Mouse (Mus musculus) midbrain, embryonic 11.5 days (tissue): ENCODE measurements around the gene Kmt2a. TPM values are rescaled to one million over a fixed set of nuclear protein-coding genes. Genes with fewer than 3 reads are reported as not detected.
A peak's percentile ranks its signal among the peaks of the same experiment; 100 is the strongest.

Experiments used
- ATAC-seq: fragments of 200-750 bp; cut with Nextera tagmentation; 2 replicates; pipeline ENCODE4 v1.8.0; 2017; ENCODE audit warnings: moderate TSS enrichment, moderate library complexity; ENCODE audit not compliant: low FRiP score
- DNase-seq: peaks from one replicate; pipeline ENCODE4 v3.0.0; 2015; ENCODE audit warnings: low spot score; ENCODE audit errors: missing footprints
- H3K27ac ChIP-seq: fragments of 300-500 bp; sonication (generic); 2 replicates; pipeline ENCODE4 v1.5.1; 2014; ENCODE audit warnings: low read depth, low read length
- H3K27me3 ChIP-seq: fragments of 300-500 bp; sonication (generic); 2 replicates; pipeline ENCODE4 v1.6.1; 2014; ENCODE audit warnings: mild to moderate bottlenecking, low read length, moderate library complexity, mixed read lengths; ENCODE audit not compliant: control insufficient read depth, insufficient read depth
- H3K36me3 ChIP-seq: fragments of 300-500 bp; sonication (generic); 2 replicates; pipeline ENCODE4 v1.6.1; 2014; ENCODE audit warnings: mild to moderate bottlenecking, low read length, moderate library complexity, mixed read lengths; ENCODE audit not compliant: control insufficient read depth, insufficient read depth
- H3K4me1 ChIP-seq: fragments of 300-500 bp; sonication (generic); 2 replicates; pipeline ENCODE4 v1.6.1; 2014; ENCODE audit warnings: low read length; ENCODE audit not compliant: control insufficient read depth, insufficient read depth
- H3K4me2 ChIP-seq: fragments of 300-500 bp; sonication (generic); 2 replicates; pipeline ENCODE4 v1.6.1; 2014; ENCODE audit warnings: mild to moderate bottlenecking, moderate library complexity
- H3K4me3 ChIP-seq: fragments of 300-500 bp; sonication (generic); 2 replicates; pipeline ENCODE4 v1.5.1; 2014; ENCODE audit warnings: low read depth, low read length
- H3K9ac ChIP-seq: fragments of 300-500 bp; sonication (generic); 2 replicates; pipeline ENCODE4 v1.6.1; 2014; ENCODE audit warnings: low read length
- H3K9me3 ChIP-seq: fragments of 300-500 bp; sonication (generic); 2 replicates; pipeline ENCODE4 v1.6.1; 2016; ENCODE audit warnings: low read length; ENCODE audit not compliant: control insufficient read depth
- WGBS: fragments of 180-500 bp; shearing (Covaris S2); extraction: QIAGEN DNeasy Blood & Tissue Kit; methylation state at CpG from one replicate; pipeline ENCODE4 v1.1.7; 2014; 5-methylcytosine and 5-hydroxymethylcytosine counted together
- polyA plus RNA-seq: library from polyadenylated mRNA; unstranded; fragments of >200 nt; fragmentation: Nextera tagmentation; extraction: Ambion mirVana; gene quantifications from 2 replicates; pipeline ENCODE4 v1.2.1, GENCODE M21; 2014

Gene Kmt2a
- polyA plus RNA-seq, 1 experiment from 2014 or later: 14.0 TPM

- ATAC-seq (no peak), DNase-seq (no peak)
- Histone ChIP-seq H3K27me3 (no peaks in the 10 kb centered on the region), H3K4me1 (no peaks in the 10 kb centered on the region), H3K4me2 (no peak overlapping the region), H3K9me3 (no peaks in the 10 kb centered on the region), H3K9ac (no peak overlapping the region), H3K4me3 (no peak overlapping the region), H3K36me3 (peaks cover 71% of the 10 kb centered on the region), H3K27ac (no peak overlapping the region)
- WGBS: 95% methylated on average over 8 of the region's 8 CpGs
Observed at GRCm38 (mm10) chr9:44814179-44814578, 66.9 kb downstream of the Kmt2a start.

DNA sequence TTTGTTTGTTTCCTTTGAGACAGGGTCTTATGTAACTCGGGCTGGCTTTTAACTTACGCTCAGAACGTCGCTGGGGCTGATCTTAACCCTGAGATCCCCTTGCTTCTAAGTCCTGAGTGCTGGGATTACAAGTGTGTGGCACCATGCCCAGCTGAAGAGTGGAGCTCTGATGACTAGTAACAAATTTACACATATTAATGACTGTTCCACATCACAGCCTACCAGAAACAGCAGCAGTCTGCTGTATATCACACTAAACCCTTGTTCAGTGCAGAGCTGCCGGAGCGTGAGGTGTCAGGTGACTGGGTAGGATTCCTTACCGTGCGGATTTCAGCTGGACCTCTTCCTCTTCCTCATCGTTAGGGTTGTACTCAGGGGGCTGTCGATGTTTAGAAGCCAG, 70.8 kb downstream of the Kmt2a start:
- no peaks in the 10 kb centered on the region for H3K9me3 ChIP-seq
- no peak overlapping the region for H3K4me3 ChIP-seq
- no peaks in the 10 kb centered on the region for H3K4me1 ChIP-seq
- no peak overlapping the region for H3K9ac ChIP-seq
- no peak overlapping the region for H3K4me2 ChIP-seq
- WGBS: 93% methylated on average over 10 of the region's 10 CpGs
- no peaks in the 10 kb centered on the region for H3K27me3 ChIP-seq
- peaks cover 67% of the 10 kb centered on the region for H3K36me3 ChIP-seq
- no peak for DNase-seq
- no peak overlapping the region for H3K27ac ChIP-seq
- no peak for ATAC-seq

- Histone ChIP-seq H3K9ac (no peak overlapping the region), H3K9me3 (no peaks in the 10 kb centered on the region), H3K4me3 (no peak overlapping the region), H3K36me3 (peaks cover 49% of the 10 kb centered on the region), H3K4me2 (no peak overlapping the region), H3K27me3 (no peaks in the 10 kb centered on the region), H3K27ac (no peak overlapping the region), H3K4me1 (no peaks in the 10 kb centered on the region)
- DNase-seq (no peak), ATAC-seq (no peak)
- 95% methylated on average over 10 of the region's 10 CpGs for WGBS
Observed at GRCm38 (mm10) chr9:44807778-44808177, 73.3 kb downstream of the Kmt2a start.

DNA sequence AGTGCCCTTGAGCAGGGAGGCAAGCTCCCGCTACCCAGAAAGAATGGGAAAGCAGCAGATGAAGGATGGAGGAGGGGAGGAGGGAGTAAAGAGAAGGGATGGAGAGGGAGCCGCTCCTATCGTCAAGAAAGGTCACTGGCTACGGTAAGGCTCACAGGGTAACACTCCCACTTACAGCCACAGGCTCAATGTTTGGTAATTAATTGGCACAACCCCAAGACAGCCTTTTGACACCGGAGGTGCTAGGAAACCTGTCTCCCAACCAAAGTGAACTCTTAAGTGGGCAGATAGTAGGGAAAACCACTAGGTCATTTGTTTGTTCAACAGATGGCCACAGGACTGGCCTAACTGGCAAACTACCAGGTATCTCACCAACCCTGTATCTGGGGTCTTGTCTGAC, 74.0 kb downstream of the Kmt2a start:
- no peaks in the 10 kb centered on the region for H3K4me1 ChIP-seq
- H3K36me3 ChIP-seq: peaks cover 44% of the 10 kb centered on the region
- no peak overlapping the region for H3K4me2 ChIP-seq
- DNase-seq (no peak), ATAC-seq (no peak)
- no peak overlapping the region for H3K9ac ChIP-seq
- WGBS: 75% methylated on average over 5 of the region's 5 CpGs
- H3K9me3 ChIP-seq: no peaks in the 10 kb centered on the region
- no peak overlapping the region for H3K4me3 ChIP-seq
- no peak overlapping the region for H3K27ac ChIP-seq
- no peaks in the 10 kb centered on the region for H3K27me3 ChIP-seq

- Histone ChIP-seq H3K4me1 (no peaks in the 10 kb centered on the region), H3K4me2 (no peak overlapping the region), H3K9ac (no peak overlapping the region), H3K27ac (no peak overlapping the region), H3K4me3 (no peak overlapping the region), H3K36me3 (peaks cover 35% of the 10 kb centered on the region), H3K9me3 (no peaks in the 10 kb centered on the region), H3K27me3 (peaks cover 3% of the 10 kb centered on the region; the same call in 1 of the 2 replicates)
- ATAC-seq: no peak
- 90% methylated on average over 5 of the region's 5 CpGs for WGBS
- DNase-seq: no peak
Observed at GRCm38 (mm10) chr9:44805536-44805935, 75.6 kb downstream of the Kmt2a start.

- Histone ChIP-seq H3K27me3 (peaks cover 3% of the 10 kb centered on the region; the same call in 1 of the 2 replicates), H3K4me3 (no peak overlapping the region), H3K27ac (no peak overlapping the region), H3K4me2 (no peak overlapping the region), H3K9me3 (no peaks in the 10 kb centered on the region), H3K4me1 (peaks cover 8% of the 10 kb centered on the region), H3K9ac (no peak overlapping the region), H3K36me3 (peaks cover 27% of the 10 kb centered on the region)
- WGBS: 94% methylated on average over 10 of the region's 10 CpGs
- no peak for DNase-seq
- ATAC-seq: no peak
Observed at GRCm38 (mm10) chr9:44804678-44805077, 76.4 kb downstream of the Kmt2a start.

- no peak within 1 kb of the TSS for H3K27ac ChIP-seq
- H3K27me3 ChIP-seq: peaks cover 9% of the 10 kb centered on the region
- no peak within 1 kb of the TSS for H3K4me3 ChIP-seq
- H3K4me1 ChIP-seq: peaks cover 10% of the 10 kb centered on the region
- H3K4me2 ChIP-seq: no peak within 1 kb of the TSS
- 71% methylated on average over 4 of the region's 4 CpGs for WGBS
- DNase-seq: no peak
- no peak within 1 kb of the TSS for H3K9ac ChIP-seq
- H3K36me3 ChIP-seq: peaks cover 15% of the 10 kb centered on the region
- ATAC-seq: no peak
- no peaks in the 10 kb centered on the region for H3K9me3 ChIP-seq
Observed at GRCm38 (mm10) chr9:44802808-44803450, 78.2 kb downstream of the Kmt2a start, which contains the start of gene Ttc36. TSS of gene Ttc36 (minus strand) at chr9:44803072.

DNA sequence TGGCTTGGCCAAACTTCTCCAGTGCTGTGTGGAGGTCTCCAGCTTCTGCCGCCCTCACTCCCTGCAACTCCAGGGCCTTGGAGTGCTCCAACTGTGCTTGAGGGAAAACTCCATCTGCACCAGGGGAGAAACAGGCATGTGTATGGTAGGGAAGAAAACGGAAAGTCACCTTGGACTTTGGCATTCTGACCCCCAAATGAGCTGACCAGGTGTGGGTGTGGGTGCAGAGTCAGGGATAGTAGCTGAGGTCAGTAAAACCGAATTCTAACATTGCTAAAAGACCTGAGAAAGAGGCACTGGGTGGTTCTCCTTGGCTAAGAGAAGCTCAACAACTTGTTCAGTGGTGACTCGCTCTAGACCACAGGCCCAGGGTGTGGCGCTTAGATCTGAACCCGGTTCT, 79.4 kb downstream of the Kmt2a start:
- no peak for ATAC-seq
- no peak overlapping the region for H3K4me2 ChIP-seq
- DNase-seq: no peak
- no peak overlapping the region for H3K4me3 ChIP-seq
- peaks cover 10% of the 10 kb centered on the region for H3K4me1 ChIP-seq
- peaks cover 10% of the 10 kb centered on the region for H3K36me3 ChIP-seq
- H3K9ac ChIP-seq: no peak overlapping the region
- 83% methylated on average over 6 of the region's 6 CpGs for WGBS
- H3K27ac ChIP-seq: no peak overlapping the region
- peaks cover 11% of the 10 kb centered on the region for H3K27me3 ChIP-seq
- H3K9me3 ChIP-seq: no peaks in the 10 kb centered on the region

DNA sequence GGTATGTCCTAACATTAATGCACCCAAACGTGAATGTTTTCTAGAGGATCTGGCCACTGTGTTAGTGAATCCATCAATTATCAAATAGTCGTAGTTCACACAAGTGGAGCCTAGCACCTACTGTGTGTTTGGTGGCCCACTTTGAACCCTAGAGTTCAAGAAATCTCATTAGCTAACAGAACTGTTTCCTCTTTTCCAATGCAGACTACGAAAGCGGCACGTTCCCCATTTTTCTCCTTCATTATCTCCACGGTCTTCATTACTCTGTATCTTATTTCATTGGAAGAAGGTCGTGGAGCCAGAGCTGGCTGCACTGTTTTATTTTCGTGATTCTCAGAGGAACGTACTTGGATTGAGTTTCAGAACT, 81.2 kb downstream of the Kmt2a start:
- H3K36me3 ChIP-seq: peaks cover 4% of the 10 kb centered on the region; the same call in 1 of the 2 replicates
- ATAC-seq: no peak
- peaks cover 10% of the 10 kb centered on the region for H3K4me1 ChIP-seq
- H3K27me3 ChIP-seq: peaks cover 11% of the 10 kb centered on the region
- no peak overlapping the region for H3K27ac ChIP-seq
- H3K9ac ChIP-seq: peak overlapping the region; percentile 65
- WGBS: 44% methylated on average over 9 of the region's 9 CpGs
- peak overlapping the region; percentile 62 for H3K4me2 ChIP-seq
- H3K9me3 ChIP-seq: no peaks in the 10 kb centered on the region
- no peak for DNase-seq
- peak overlapping the region; percentile 49 for H3K4me3 ChIP-seq
